Mouse (Mus musculus) B cell, adult 2 months (primary cell): ENCODE data around the gene Pdk4.

Source experiments
- DNase-seq, 2 experiments: peaks; one replicate each; pipeline ENCODE4 v3.0.0; 2022

Gene Pdk4

GRCm38 (mm10) chr6:5495961-5496853 lies at the start of gene Pdk4:
TSS of gene Pdk4 (minus strand) at chr6:5496309.
- no peak for DNase-seq

GRCm38 (mm10) chr6:5537855-5538365 lies 41.8 kb upstream of the Pdk4 start:
- no peak for DNase-seq

GRCm38 (mm10) chr6:5535754-5536153 lies 39.6 kb upstream of the Pdk4 start:
- DNase-seq = no peak

GRCm38 (mm10) chr6:5517091-5517490 lies 21.0 kb upstream of the Pdk4 start:
- DNase-seq = no peak

- peak; percentile 23 to 31 for DNase-seq
Observed at GRCm38 (mm10) chr6:5509757-5510156, 13.6 kb upstream of the Pdk4 start.

- no peak for DNase-seq
Observed at GRCm38 (mm10) chr6:5509303-5509702, 13.2 kb upstream of the Pdk4 start.

GRCm38 (mm10) chr6:5507821-5508220 lies 11.7 kb upstream of the Pdk4 start:
- no peak for DNase-seq

GRCm38 (mm10) chr6:5506271-5506670 lies 10.2 kb upstream of the Pdk4 start:
- DNase-seq = no peak

GRCm38 (mm10) chr6:5502810-5503209 lies 6.7 kb upstream of the Pdk4 start:
- DNase-seq = no peak

GRCm38 (mm10) chr6:5501551-5501950 lies 5.4 kb upstream of the Pdk4 start:
- DNase-seq = no peak

- no peak for DNase-seq
Observed at GRCm38 (mm10) chr6:5498740-5499139, 2.6 kb upstream of the Pdk4 start.

- DNase-seq = no peak
Observed at GRCm38 (mm10) chr6:5496854-5497235, 736 bp upstream of the Pdk4 start.

GRCm38 (mm10) chr6:5485028-5485427 lies 11.1 kb downstream of the Pdk4 start:
- DNase-seq = no peak

- no peak for DNase-seq
Observed at GRCm38 (mm10) chr6:5482270-5482783, 13.8 kb downstream of the Pdk4 start.

GRCm38 (mm10) chr6:5481066-5481465 lies 15.0 kb downstream of the Pdk4 start:
- no peak for DNase-seq

- DNase-seq = no peak
Observed at GRCm38 (mm10) chr6:5474021-5474420, 22.1 kb downstream of the Pdk4 start.

GRCm38 (mm10) chr6:5472692-5473091 lies 23.4 kb downstream of the Pdk4 start:
- no peak for DNase-seq

GRCm38 (mm10) chr6:5470480-5471318 lies 25.4 kb downstream of the Pdk4 start:
- DNase-seq = no peak

- no peak for DNase-seq
Observed at GRCm38 (mm10) chr6:5455836-5456235, 40.3 kb downstream of the Pdk4 start.

- DNase-seq = no peak
Observed at GRCm38 (mm10) chr6:5449878-5450277, 46.2 kb downstream of the Pdk4 start.

- no peak for DNase-seq
Observed at GRCm38 (mm10) chr6:5448396-5448795, 47.7 kb downstream of the Pdk4 start.

GRCm38 (mm10) chr6:5447546-5447945 lies 48.6 kb downstream of the Pdk4 start:
- no peak for DNase-seq

GRCm38 (mm10) chr6:5447013-5447412 lies 49.1 kb downstream of the Pdk4 start:
- DNase-seq = no peak
